Mouse (Mus musculus): ENCODE measurements around the gene Nptxr. TPM values are rescaled to one million over a fixed set of nuclear protein-coding genes. Genes with fewer than 3 reads are reported as not detected.

Nptxr gene
- polyA plus RNA-seq, 1 experiment = 0.03 TPM

GRCm38 (mm10) chr15:79794173-79794572 is 10.4 kb downstream of the Nptxr start:
- H3K4me1 ChIP-seq = peaks cover 8% of the 10 kb centered on the region; the same call in 1 of the 2 replicates
- peaks cover 96% of the 10 kb centered on the region for H3K27me3 ChIP-seq (replicated peaks)
- H3K4me3 ChIP-seq (replicated peaks) = no peak overlapping the region
- H3K9me3 ChIP-seq = no peaks in the 10 kb centered on the region
- no peaks in the 10 kb centered on the region for H3K36me3 ChIP-seq (replicated peaks; ENCODE audit: low read length)
- no peak for TF ChIP-seq FLI1 (IDR thresholded peaks at IDR 0.05; ENCODE audit: low read length)
- no peak for TF ChIP-seq GATA1 (IDR thresholded peaks at IDR 0.05; ENCODE audit: borderline replicate concordance, low read length)

GRCm38 (mm10) chr15:79793076-79793475 is 11.5 kb downstream of the Nptxr start:
- no peaks in the 10 kb centered on the region for H3K9me3 ChIP-seq
- peaks cover 96% of the 10 kb centered on the region for H3K27me3 ChIP-seq (replicated peaks)
- H3K4me3 ChIP-seq (replicated peaks) = peak overlapping the region; percentile 13
- no peaks in the 10 kb centered on the region for H3K36me3 ChIP-seq (replicated peaks; ENCODE audit: low read length)
- H3K4me1 ChIP-seq = peaks cover 8% of the 10 kb centered on the region; the same call in 1 of the 2 replicates
- no peak for TF ChIP-seq FLI1 (IDR thresholded peaks at IDR 0.05; ENCODE audit: low read length)
- TF ChIP-seq GATA1 (IDR thresholded peaks at IDR 0.05; ENCODE audit: borderline replicate concordance, low read length) = no peak

GRCm38 (mm10) chr15:79792455-79792854 is 12.1 kb downstream of the Nptxr start:
- H3K4me3 ChIP-seq (replicated peaks) = peak overlapping the region; percentile 21
- TF ChIP-seq GATA1 (IDR thresholded peaks at IDR 0.05; ENCODE audit: borderline replicate concordance, low read length) = no peak
- no peak for TF ChIP-seq FLI1 (IDR thresholded peaks at IDR 0.05; ENCODE audit: low read length)
- H3K36me3 ChIP-seq (replicated peaks; ENCODE audit: low read length) = no peaks in the 10 kb centered on the region
- no peaks in the 10 kb centered on the region for H3K9me3 ChIP-seq
- H3K4me1 ChIP-seq = peaks cover 8% of the 10 kb centered on the region; the same call in 1 of the 2 replicates
- peaks cover 96% of the 10 kb centered on the region for H3K27me3 ChIP-seq (replicated peaks)

GRCm38 (mm10) chr15:79791502-79791901 is 13.1 kb downstream of the Nptxr start:
- Histone ChIP-seq H3K4me1 (peaks cover 8% of the 10 kb centered on the region; the same call in 1 of the 2 replicates), H3K9me3 (no peaks in the 10 kb centered on the region), H3K27me3 (replicated peaks) (peaks cover 97% of the 10 kb centered on the region), H3K36me3 (replicated peaks; ENCODE audit: low read length) (no peaks in the 10 kb centered on the region), H3K4me3 (replicated peaks) (no peak overlapping the region)
- TF ChIP-seq GATA1 (IDR thresholded peaks at IDR 0.05; ENCODE audit: borderline replicate concordance, low read length) = no peak
- TF ChIP-seq FLI1 (IDR thresholded peaks at IDR 0.05; ENCODE audit: low read length) = no peak

GRCm38 (mm10) chr15:79790905-79791304 is 13.7 kb downstream of the Nptxr start:
- Histone ChIP-seq H3K4me3 (replicated peaks) (no peak overlapping the region), H3K27me3 (replicated peaks) (peaks cover 96% of the 10 kb centered on the region), H3K36me3 (replicated peaks; ENCODE audit: low read length) (no peaks in the 10 kb centered on the region), H3K4me1 (peaks cover 14% of the 10 kb centered on the region), H3K9me3 (no peaks in the 10 kb centered on the region)
- no peak for TF ChIP-seq GATA1 (IDR thresholded peaks at IDR 0.05; ENCODE audit: borderline replicate concordance, low read length)
- TF ChIP-seq FLI1 (IDR thresholded peaks at IDR 0.05; ENCODE audit: low read length) = no peak

GRCm38 (mm10) chr15:79790111-79790510 is 14.5 kb downstream of the Nptxr start:
- Histone ChIP-seq H3K4me1 (peaks cover 22% of the 10 kb centered on the region), H3K4me3 (replicated peaks) (no peak overlapping the region), H3K36me3 (replicated peaks; ENCODE audit: low read length) (no peaks in the 10 kb centered on the region), H3K9me3 (no peaks in the 10 kb centered on the region), H3K27me3 (replicated peaks) (peaks cover 95% of the 10 kb centered on the region)
- TF ChIP-seq FLI1 (IDR thresholded peaks at IDR 0.05; ENCODE audit: low read length) = no peak
- TF ChIP-seq GATA1 (IDR thresholded peaks at IDR 0.05; ENCODE audit: borderline replicate concordance, low read length) = no peak

- Histone ChIP-seq H3K4me1 (peaks cover 21% of the 10 kb centered on the region), H3K27me3 (replicated peaks) (peaks cover 83% of the 10 kb centered on the region), H3K9me3 (no peaks in the 10 kb centered on the region), H3K4me3 (replicated peaks) (no peak overlapping the region), H3K36me3 (replicated peaks; ENCODE audit: low read length) (no peaks in the 10 kb centered on the region)
- no peak for TF ChIP-seq GATA1 (IDR thresholded peaks at IDR 0.05; ENCODE audit: borderline replicate concordance, low read length)
- no peak for TF ChIP-seq FLI1 (IDR thresholded peaks at IDR 0.05; ENCODE audit: low read length)
These were observed 16.8 kb downstream of the Nptxr start for GRCm38 (mm10) chr15:79787815-79788214.

GRCm38 (mm10) chr15:79785056-79785455 is 19.5 kb downstream of the Nptxr start:
- TF ChIP-seq GATA1 (IDR thresholded peaks at IDR 0.05; ENCODE audit: borderline replicate concordance, low read length) (no peak), FLI1 (IDR thresholded peaks at IDR 0.05; ENCODE audit: low read length) (no peak)
- Histone ChIP-seq H3K4me1 (peaks cover 17% of the 10 kb centered on the region), H3K27me3 (replicated peaks) (peaks cover 68% of the 10 kb centered on the region), H3K4me3 (replicated peaks) (no peak overlapping the region), H3K36me3 (replicated peaks; ENCODE audit: low read length) (no peaks in the 10 kb centered on the region), H3K9me3 (peaks cover 3% of the 10 kb centered on the region; the same call in 1 of the 2 replicates)

GRCm38 (mm10) chr15:79777749-79778148 is 26.8 kb downstream of the Nptxr start, which contains the start of gene Dnal4:
TSS of gene Dnal4 (minus strand) at chr15:79777849.
- Histone ChIP-seq H3K4me3 (replicated peaks) (no peak within 1 kb of the TSS), H3K27me3 (replicated peaks) (peaks cover 18% of the 10 kb centered on the region), H3K36me3 (replicated peaks; ENCODE audit: low read length) (no peaks in the 10 kb centered on the region), H3K9me3 (peaks cover 10% of the 10 kb centered on the region), H3K4me1 (peaks cover 43% of the 10 kb centered on the region)
- TF ChIP-seq FLI1 (IDR thresholded peaks at IDR 0.05; ENCODE audit: low read length) (no peak), GATA1 (IDR thresholded peaks at IDR 0.05; ENCODE audit: borderline replicate concordance, low read length) (no peak)

- Histone ChIP-seq H3K36me3 (replicated peaks; ENCODE audit: low read length) (peaks cover 8% of the 10 kb centered on the region), H3K9me3 (peaks cover 7% of the 10 kb centered on the region), H3K4me1 (peaks cover 60% of the 10 kb centered on the region), H3K27me3 (replicated peaks) (peaks cover 8% of the 10 kb centered on the region), H3K4me3 (replicated peaks) (no peak overlapping the region)
- no peak for TF ChIP-seq FLI1 (IDR thresholded peaks at IDR 0.05; ENCODE audit: low read length)
- TF ChIP-seq GATA1 (IDR thresholded peaks at IDR 0.05; ENCODE audit: borderline replicate concordance, low read length) = no peak
These were observed 28.9 kb downstream of the Nptxr start for GRCm38 (mm10) chr15:79775662-79776061.

Measured in megakaryocyte, embryonic 14.5 days (primary cell).